Mouse (Mus musculus) cerebellum, postnatal 10 days (tissue): ENCODE measurements around the gene Nebl.

Experiments
- DNase-seq, 2 experiments: peaks; one replicate each; pipeline ENCODE4 v3.0.0; 2021; ENCODE audit warnings: mixed read lengths in 2 of 2

The Nebl gene

DNA sequence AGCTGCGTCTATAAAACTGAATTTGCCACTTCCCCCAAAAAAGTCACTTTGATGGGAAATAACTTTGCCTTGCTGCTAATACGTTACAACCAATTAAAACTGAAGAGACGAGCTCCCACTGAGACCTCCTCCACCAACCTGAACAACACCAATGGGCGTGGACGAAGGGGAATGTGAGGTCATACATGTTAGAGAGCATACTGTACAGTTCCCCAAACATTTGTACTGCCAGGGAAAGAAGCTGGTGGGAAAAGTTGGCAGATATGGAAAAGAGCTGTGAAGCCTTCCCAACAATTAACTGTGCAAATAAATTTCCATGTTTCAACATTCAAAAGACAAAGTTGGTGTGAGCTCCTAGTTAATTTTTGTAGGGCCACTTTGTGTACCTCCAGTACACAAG is 25.3 kb downstream of the Nebl start:
- no peak for DNase-seq

DNA sequence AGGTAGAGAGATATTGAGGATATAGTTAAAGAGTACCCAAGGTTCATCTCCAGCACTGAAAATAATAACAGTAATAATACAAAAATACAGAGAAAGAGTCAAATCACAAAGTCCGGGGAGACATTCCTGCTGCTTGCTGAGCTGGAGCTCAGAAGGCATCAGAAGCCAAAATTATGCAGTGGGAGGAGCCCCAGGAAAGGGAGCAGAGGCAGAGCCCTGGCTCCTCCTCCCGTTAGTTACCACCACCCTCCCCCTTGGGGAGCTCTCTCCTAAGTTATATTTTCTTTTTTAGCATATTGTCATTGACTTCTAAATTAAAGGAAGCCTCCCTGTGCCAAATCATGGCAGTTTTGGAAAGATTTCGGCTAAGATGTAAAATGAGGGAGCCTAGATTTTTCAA is 25.8 kb downstream of the Nebl start:
- DNase-seq, result no peak

DNA sequence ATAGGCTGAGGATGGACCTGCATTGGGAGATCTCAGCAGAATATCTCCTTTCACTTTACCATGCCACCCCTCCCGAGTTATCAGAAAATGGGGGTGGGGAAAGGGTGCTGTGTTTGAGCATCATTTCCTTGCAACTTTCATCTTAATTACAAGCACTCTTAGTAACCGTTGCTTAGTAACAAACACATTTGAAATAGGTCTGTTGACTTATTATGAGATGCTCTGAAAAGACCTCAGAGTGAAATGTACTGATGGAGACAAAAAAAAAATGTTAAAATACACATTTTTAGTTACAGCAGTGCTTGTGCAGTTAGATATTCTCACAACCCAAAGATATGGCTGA is 28.1 kb downstream of the Nebl start:
- no peak for DNase-seq

DNA sequence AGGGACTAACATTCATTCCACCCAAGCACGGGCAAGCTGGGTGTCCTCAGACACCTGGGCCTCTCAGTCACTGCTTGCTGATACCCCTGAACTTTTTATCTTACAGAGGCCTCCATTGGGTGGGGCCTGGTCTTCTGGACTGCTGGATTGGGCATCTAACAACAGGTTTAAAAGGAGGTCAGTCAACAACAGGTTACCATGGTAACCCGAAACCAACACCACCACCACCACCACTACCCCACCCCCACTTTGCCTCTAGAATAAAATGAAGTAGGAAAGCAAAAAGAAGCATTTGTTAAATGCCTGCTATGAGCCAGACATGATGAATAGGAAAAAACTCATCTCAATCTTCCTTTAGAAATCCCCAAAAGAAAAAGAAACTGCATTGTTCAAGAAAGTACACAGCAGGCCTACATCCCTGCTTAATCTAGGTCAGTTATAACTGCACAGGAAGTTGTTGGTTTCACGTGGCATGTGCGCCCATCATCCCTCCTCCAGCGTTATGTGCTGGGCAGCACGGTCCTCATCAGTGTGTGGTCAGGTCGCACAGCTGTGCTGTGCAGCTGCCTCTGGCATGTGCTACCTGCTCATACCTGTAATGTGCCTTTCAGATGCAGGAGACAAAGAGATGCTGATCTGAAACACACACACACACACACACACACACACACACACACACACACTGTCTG is 28.6 kb downstream of the Nebl start:
- no peak for DNase-seq

DNA sequence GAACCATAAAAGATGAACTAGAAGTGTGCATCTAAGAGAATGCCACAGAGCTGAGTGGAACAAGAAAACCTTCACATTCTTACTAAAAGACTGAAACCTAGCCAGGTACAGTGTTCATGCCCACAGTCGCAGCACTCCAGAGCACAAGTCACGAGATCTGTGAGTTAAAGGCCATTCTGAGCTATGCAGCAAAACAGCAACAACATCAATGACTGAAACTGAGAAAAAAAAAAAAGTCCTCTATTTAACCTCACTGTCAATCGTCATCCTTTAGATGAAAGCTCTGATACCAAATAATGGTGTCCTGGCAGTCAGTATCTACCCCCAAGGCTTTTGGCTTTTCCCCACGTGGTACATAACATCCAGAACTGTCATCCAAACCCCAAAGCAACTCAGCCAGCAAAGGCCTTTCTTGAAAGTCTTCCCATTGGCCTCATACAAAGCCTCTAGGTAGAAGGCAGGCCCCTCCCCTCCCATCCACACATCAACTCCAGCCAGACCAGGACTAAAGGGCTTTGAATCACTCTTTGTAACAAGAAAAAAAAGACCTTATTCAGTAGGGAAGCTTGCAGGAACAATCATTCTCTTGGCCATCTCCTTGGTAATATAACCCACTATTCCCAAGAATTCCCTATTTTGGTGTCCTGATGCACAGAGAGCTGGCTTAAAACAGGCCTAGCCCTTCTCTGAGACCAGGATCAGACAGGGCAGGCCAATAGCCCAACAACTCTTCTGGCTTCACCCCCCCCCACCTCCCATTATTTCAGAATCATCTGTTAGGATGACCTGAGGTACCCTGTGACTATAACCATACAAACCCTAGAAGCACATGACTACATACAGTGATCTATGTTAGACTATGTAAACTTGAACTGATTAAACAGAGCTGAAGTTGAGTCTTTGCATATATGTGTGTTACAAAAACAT is 32.8 kb downstream of the Nebl start:
- DNase-seq, result peak; percentile 23 to 44

DNA sequence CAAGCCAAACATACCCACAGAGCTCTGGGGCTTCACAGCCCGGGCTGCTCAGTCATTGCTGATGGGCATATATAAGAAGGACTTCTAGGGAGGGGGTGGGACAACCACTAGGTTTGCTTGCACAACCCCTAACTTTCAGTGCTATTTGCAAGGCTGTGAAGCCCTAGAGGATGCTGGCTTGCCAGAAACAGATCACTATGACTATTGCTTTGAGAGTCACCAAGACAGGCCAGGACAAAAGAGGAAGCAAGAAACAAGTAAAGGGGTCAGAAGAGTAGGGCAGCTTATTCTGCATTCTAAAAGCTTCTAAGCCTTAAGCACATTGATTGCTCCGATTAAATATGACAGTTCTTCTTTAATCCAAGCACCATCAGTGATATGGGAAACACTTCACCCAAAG is 38.3 kb downstream of the Nebl start:
- no peak for DNase-seq

DNA sequence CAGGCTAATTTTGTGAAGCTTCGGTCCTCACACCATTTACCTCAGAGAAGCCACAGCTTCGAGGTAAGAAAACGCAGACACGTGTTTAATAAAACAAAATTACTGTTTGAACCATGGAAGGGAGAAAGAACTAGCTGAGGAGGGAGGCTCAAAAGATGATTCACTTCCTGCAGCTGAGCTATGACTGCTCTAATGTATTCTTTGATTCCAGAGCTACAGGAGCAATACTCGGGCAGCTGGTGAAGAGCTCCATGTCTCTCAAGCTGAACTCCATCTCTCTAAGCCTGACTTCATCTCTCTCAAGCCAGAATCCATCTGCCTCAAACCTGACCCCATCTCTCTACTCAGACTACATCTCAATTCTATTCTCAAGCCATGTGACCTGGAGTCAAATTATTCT is 41.0 kb downstream of the Nebl start:
- no peak for DNase-seq

DNA sequence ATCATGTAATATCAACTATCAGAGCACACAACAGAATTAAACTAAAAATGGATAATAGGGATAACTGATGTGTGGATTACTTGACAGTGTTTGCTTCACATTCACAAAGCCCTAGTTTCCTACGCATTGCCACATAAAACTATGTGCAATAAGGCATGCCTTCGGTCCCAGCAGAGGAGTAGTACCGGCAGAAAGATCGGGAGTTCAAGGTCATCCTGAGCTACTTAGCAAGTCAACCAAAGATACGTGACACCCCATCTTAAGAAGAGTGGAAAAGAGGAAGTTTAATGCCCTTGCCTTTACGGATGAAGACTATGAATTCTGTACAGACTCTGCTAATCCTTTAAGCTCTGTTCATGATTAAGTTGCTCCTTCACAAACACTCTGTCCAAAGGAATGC is 44.1 kb downstream of the Nebl start:
- DNase-seq, result no peak

DNA sequence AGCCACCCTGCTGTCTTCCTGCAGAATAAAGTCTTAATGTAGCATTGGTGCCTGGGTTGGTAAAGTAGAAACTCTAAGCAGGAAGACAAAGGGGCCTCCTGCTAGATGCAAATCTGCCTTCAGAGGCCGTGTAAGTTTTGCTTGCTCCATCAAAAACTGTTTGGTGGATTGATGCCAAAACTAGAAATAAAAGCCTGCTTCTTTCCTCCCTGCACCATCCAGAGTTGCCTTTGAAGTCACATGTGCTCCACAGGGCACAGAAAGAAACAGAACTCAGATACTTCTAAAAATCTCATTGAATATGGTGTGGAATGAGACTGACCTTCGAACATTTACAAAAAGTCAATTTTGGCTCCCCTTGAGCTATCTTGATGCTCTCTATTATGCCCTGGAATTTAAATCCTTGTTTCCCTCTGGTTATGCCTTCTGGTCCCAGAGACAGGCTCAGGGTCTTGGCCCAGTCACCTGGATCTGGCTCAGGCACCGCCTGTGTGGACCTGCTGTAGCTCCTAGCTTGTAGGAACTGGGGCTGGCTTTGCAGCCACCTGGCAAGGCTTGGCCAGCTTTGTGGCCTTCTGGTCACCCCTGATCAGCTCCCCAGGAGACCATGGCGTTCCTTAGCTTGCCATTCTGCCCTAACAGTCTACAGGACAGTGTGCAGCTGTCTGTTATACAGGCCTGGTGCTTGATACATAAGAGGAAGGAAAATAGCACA is 47.8 kb downstream of the Nebl start:
- DNase-seq, result peak; percentile 88 to 95

DNA sequence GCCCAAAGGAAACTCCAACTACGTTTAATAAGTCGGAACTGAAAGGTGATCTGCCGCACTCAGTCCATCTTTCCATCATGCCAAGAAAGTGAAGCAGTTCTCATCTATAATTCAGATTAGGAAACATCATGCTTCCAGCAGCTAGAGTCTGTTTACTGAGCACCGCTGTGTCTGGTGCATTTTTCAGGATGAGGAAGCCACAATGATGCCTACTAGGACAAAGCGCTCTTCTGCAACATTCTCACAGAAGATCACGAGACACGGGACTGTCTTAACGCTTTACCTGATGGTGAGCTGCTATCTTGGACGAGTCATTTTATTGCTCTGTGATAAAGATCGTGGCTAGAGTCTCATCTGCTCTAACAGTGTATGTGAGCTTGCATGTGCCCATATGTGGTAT is 59.1 kb downstream of the Nebl start:
- DNase-seq, result no peak

DNA sequence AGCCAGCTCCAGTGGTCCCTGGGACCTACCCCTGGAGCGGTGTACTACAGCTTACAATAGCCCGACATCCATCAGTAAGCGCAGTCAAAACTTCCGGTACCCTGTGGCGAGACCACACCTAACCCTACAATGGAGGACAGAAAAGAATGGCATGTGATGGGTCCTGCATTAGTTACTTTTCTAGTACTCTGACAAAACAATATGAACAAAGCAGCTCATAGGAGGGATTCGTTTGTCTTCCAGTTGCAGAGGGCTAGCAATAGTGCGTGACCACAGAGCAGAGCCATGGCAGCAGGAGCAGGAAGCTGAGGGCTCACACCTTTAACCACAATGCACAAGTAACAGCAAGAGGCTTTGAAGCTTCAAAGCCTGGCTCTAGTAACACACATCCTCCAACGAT is 59.7 kb downstream of the Nebl start:
- no peak for DNase-seq

DNA sequence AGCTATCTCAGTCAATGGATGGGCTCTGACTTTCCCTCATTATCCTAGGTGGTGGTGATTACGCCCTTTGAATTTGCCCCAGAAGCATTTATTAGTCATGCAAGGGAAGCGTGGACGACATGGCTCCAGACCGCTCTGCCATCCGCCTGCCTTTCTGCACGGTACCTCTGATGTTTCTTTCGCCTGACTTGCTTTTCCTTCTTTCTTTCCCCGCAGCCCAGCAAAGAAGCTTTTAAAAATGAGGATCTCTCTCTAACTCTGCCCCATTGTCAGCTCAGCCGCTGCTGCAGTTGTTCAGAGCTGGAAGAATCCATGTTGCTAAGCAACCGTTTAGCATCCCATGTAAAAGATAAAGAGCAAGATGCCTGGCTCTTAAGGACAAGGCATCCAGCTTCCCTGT is 61.3 kb downstream of the Nebl start:
- peak; percentile 19 to 37 for DNase-seq

DNA sequence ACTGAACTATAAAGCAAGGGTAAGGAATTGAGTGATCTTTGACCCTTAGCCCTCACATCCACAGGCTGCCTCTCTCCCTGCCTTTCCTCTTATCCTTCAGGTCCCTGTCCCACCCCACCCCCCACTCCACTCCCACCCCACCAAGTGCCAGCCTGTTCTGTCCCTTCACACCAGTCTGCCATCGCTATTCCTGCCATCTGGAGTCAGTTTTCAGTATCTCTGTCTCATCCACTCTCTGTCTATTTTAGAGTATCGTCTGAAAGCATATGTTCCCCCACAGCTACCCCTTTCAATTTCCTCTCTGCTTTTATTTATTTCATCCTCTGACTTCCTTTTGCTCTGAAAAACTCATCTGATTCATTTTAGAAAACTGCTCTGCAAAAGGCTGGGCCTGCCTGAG is 62.3 kb downstream of the Nebl start:
- DNase-seq, result peak; percentile 72 to 73

DNA sequence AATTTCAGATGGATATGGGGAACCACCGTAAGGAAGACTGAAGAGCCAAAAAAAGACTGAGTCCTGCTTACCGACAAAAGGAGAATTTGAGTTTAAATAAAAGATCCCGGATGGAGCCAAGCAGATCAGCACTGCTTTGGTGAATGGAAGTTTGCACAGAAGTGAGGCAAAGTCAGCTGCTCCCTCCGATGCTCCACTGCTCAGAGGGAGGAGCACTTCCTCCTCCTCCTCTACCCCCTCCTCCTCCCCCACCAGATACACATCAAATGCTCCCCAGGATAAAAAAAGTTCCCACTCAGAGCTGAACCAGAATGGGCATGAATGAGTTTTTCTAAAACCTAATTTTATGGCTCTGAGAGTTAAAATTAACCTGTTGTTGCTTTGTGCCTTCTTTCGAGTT is 73.1 kb downstream of the Nebl start:
- no peak for DNase-seq

DNA sequence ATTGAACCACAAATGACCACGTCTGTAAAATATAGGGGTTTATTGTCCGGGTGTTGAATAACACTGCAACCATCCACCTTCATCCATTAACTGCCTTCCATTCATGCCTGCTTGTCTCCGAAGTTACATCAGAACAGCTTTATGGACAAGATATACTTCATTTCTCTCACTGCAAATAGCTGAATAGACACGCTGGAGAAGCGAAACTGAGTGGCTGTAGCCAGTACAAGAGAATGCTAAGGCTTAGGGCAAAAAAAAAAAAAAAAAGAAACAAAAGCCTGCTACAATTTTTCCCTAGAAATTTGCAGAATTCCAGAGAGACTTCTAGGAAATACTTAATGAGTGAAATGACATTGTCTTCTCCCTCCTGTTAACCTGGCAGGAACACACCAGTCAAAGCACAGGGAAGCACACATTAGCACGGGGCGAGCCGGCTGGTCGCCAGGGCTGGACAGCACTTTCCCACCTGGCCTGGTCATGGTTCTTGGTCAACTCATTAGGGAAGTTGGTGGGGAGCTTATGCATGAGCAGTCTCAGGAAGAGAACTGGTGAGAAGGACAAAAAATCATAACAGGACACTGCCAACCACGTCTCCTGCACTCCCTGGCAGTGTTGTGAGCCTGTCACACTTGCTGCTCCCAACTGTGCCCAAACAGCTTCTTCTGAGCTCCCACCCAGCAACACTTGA is 81.0 kb downstream of the Nebl start:
- DNase-seq, result peak; percentile 87 to 94

DNA sequence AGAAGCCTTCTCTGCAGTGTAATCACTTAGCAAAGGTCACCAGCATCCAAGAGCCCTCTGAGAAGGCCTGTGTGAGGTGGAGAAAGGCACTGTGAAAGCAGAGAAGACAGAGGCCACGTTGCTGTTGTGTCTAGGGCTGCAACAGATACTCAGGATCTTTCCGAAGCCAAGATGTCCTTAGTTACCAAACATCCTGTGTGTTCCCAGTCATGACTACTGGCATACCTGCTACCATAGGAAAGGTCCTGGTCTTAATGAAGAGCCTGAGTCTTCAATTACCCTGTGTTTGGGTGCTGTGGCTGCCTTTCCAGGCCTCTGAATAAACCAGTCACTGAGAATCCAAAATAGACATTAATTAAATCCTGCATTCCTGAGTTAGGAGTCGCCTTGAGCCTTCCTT is 81.5 kb downstream of the Nebl start:
- no peak for DNase-seq

DNA sequence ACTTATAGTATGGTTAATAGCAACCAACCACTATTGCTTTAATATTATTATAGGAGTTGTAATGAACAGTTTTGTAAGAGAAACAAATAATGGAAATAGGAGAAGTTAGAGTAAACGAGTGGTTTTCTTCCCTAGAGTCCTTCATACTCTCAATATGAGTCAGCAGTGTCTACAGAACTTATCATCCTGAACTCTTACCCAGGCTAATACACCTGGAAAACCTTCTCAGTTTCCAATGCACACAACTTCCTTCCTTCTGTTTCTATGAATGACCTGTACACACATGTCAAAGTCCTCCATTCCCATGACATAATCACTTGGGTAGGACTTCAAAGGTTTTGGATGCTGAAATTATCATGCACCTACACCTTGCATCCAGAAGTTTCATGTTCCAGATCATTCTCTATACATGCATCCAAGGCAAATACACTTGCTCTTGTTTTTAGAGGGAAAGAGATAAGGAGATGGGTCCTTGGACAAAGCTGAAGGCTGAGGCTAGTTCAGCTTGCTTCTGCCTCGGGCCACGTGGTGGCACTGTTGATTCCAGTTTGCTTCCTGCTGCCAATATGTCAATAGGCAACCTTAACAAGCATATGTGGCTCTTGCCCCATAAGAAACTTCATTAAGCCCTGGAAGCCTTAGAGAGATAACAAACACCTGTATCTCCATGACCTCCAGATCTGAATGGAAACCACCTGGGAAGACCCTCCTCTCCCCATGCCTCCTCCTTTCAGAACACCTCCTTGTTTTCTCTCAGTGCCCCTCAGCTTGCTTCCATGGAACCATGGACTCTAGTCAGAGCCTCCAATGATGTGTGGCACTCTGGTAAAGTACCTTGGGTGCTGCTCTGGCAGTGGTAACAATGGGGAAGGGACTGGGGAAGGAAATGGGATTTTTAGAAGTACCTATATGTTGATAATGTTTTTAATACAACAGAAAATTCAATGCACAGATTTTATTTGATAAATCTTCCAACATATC is 86.7 kb downstream of the Nebl start:
- DNase-seq, result peak; percentile 83 to 85

DNA sequence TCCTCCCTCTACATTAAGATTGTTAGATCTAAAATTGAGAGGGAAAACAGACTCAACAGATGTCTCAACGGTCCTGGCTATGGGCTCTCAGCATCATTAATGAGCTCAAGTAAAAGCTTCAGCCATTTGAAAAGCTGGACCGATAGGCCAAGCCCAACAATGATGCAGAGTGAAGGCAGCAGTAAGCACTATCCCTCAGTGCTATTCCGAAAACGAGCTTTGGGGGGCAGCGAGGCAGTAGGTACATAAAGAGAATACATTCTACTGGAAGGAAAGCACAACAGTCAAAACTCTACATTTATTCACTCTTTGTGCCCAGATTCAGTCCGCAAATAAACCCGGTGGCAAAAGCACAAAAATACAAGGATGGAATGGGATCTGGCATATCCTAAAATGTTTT is 87.4 kb downstream of the Nebl start:
- DNase-seq, result peak; percentile 36

DNA sequence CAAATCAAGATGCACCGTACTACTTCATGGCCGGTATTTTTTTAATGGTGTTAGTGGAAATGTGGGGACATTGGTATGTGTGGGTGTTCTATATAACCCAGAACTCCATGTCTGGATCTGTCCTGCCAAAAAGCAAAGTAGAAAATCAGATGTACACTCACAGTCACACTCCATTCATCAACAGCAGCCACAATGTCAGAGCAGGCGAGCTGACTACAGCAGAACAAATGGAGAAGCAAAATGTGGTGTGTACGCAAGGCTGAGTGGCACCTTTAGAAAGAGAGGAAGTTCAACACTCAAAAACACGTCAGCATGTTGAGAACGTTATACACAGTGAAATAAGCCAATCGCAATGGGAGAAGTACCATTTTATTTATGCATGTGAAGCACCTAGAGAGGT is 88.5 kb downstream of the Nebl start:
- no peak for DNase-seq

DNA sequence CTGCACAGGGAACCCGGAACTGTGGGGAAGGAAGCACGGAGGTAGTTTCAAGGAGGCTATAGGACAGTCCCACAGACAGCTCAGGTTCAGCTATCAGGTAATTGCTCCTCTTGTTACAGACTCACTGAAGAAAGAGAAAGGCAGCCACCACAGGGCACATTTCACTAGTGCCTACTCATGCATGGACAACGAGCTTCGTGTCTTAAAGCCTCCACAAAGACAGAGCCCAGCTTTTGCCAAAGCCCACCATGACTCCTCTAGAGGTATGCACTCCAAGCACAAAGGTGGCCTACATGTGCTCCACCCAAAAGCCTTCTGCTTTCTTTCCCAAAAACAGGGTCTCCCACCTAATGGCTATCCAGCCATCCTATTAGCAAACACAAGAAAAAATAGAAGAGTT is 90.4 kb downstream of the Nebl start:
- DNase-seq, result peak; percentile 32 to 39

DNA sequence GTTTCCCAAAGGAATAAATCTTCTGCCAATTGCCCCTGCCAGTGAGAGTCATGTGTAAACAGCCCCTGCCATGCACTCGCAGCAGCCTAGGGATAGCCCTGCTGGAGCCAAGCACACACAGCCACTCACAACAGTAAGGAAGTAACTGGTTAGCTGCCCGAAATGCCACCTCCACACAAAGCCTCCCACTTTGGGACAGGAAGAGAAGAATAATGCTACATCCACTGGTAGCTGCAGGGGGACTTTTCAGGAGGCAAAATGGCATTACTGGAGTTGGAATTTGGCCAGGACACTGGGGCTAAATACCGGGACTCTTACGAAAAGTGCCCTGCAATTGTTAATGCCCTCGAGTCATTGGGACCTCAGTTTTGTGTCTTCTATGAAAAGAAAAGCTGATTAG is 92.6 kb downstream of the Nebl start:
- DNase-seq, result peak; percentile 66 to 67

DNA sequence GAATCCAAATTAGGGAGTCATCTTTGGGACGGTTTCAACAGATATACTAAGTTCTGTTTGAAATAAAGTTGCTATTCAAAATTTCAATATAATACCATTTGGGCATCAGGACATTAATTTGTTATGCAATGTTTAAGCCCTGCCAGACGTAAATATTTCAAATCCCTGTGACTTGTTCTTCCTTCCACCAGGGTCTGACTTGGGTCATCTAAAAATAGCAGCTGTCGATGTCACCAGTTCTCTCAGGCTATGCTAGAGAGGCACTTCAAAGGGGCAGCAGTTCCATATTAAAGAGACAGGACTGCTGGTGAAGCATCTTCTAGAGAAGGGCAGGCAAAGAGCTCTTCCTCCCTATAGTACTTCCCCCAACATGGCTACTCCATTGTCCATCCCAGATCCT is 107.3 kb downstream of the Nebl start:
- DNase-seq, result no peak
